8 mouse cellular contexts compared by ENCODE assay signal in the genomic region with DNA sequence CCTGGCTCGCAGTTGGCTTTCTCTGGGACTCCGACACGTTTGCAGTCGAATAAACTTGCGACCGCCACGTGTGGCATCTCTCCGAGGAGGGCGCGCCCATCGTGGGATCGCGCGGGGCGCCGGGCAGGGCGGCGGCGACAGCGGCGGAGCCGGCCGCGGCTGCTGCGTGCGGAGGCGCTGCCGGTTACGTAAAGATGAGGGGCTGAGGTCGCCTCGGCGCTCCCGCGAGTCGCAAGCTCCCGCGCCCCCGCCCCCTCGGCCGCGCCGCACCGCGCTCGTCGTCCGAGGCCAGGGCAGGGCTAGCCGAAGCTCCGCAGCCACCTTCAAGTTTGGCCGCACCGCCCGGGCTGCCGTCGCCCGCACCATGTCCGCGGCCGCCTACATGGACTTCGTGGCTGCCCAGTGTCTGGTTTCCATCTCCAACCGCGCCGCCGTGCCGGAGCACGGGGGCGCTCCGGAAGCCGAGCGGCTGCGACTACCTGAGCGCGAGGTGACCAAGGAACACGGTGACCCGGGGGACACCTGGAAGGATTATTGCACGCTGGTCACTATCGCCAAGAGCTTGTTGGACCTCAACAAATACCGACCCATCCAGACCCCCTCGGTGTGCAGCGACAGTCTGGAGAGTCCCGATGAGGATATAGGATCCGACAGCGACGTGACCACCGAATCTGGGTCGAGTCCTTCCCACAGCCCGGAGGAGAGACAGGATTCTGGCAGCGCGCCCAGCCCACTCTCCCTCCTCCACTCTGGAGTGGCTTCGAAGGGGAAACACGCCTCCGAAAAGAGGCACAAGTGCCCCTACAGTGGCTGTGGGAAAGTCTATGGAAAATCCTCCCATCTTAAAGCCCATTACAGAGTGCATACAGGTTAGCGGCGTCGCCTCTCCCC. TPM values are rescaled to one million over a fixed set of nuclear protein-coding genes. Genes with fewer than 3 reads are reported as not detected.
DNase-seq lines count a peak whose midpoint lies in the region; ATAC-seq and TF ChIP-seq lines count a peak whose summit lies in the region.

No protein-coding gene starts in this region.

- H3K4me3 ChIP-seq in hindbrain, embryonic 15.5 days = peak overlapping the region; percentile 63

- ATAC-seq in Patski = peak; percentile 6
- peak; percentile 7; the same call in 1 of the 2 replicates for ATAC-seq in hindbrain, embryonic 15.5 days (ENCODE audit: low FRiP score, low read depth)

- H3K9me3 ChIP-seq in hindbrain, embryonic 15.5 days = no peaks in the 10 kb centered on the region

- CTCF ChIA-PET in Patski (lab: Charles Lee) = interaction anchor here (3.1 kb wide), 1 partner anchor 225 kb away, joined by 16 read pairs; no protein-coding TSS in a partner anchor

- no peaks in the 10 kb centered on the region for H3K27me3 ChIP-seq in Patski
- H3K27me3 ChIP-seq in hindbrain, embryonic 15.5 days = peaks cover 38% of the 10 kb centered on the region

- in situ Hi-C loops in Patski (cut with MboI; ENCODE audit: low pct_unique_long_range_greater_than_20kb) = loop anchor here (5.0 to 10.0 kb wide), 3 partner anchors 86 to 224 kb away; no protein-coding TSS in a partner anchor

- TF ChIP-seq CTCF in Patski (IDR thresholded peaks at IDR 0.05) = no peak

- H3K4me1 ChIP-seq in hindbrain, embryonic 15.5 days (replicated peaks) = peaks cover 27% of the 10 kb centered on the region

- POLR2A ChIA-PET in Patski (lab: Charles Lee) = interaction anchor here (0.5 to 1.3 kb wide), 4 partner anchors 8 to 201 kb away, joined by 3 read pairs; no protein-coding TSS in a partner anchor

- no peaks in the 10 kb centered on the region for H3K36me3 ChIP-seq in hindbrain, embryonic 15.5 days

- H3K4me2 ChIP-seq in hindbrain, embryonic 15.5 days = peak overlapping the region; percentile 98

- under 1% methylated on average over 63 of the region's 94 CpGs for WGBS in hindbrain, embryonic 15.5 days

- peak overlapping the region; percentile 81 for H3K27ac ChIP-seq in hindbrain, embryonic 15.5 days (replicated peaks)

- no peak for DNase-seq in Patski (ENCODE audit: low read depth, low spot score)
- peak; percentile 91 to 94 for DNase-seq in cerebellum, postnatal 25 days
- peak; percentile 87 for DNase-seq in gastrocnemius, adult 18-20 months (ENCODE audit: low spot score)
- DNase-seq in left cerebral cortex, adult 18-20 months (ENCODE audit: low spot score in 2 of 2) = peak; percentile 75 to 78
- DNase-seq in lung, postnatal 36 days = peak; percentile 88
- peak; percentile 79 for DNase-seq in right cerebral cortex, adult 18-20 months
- peak; percentile 68 for DNase-seq in urinary bladder, postnatal 25 days (ENCODE audit: low spot score)

- H3K9ac ChIP-seq in hindbrain, embryonic 15.5 days = peak overlapping the region; percentile 55

RNA-seq across cellular contexts. Expression of gene Klf9, which starts 0.6 kb away (rescaled TPM):
- polyA plus RNA-seq in Patski (2021) = 33.8 TPM
- total RNA-seq in gastrocnemius, adult 18-20 months (2021) = 100 to 1,000 TPM; 105 to 142 TPM
- 4.5 and 5.0 TPM in 2 replicates for polyA plus RNA-seq in hindbrain, embryonic 15.5 days (2015; fragmentation: Nextera tagmentation; extraction: Ambion mirVana)
- total RNA-seq in left cerebral cortex, adult 18-20 months (2021) = 100 to 1,000 TPM; 153 to 167 TPM
